Mouse (Mus musculus): ENCODE measurements around the gene Mfrp. TPM values are rescaled to one million over a fixed set of nuclear protein-coding genes. Genes with fewer than 3 reads are reported as not detected.

The Mfrp gene
- polyA plus RNA-seq, 1 experiment = 0.05 TPM

DNA sequence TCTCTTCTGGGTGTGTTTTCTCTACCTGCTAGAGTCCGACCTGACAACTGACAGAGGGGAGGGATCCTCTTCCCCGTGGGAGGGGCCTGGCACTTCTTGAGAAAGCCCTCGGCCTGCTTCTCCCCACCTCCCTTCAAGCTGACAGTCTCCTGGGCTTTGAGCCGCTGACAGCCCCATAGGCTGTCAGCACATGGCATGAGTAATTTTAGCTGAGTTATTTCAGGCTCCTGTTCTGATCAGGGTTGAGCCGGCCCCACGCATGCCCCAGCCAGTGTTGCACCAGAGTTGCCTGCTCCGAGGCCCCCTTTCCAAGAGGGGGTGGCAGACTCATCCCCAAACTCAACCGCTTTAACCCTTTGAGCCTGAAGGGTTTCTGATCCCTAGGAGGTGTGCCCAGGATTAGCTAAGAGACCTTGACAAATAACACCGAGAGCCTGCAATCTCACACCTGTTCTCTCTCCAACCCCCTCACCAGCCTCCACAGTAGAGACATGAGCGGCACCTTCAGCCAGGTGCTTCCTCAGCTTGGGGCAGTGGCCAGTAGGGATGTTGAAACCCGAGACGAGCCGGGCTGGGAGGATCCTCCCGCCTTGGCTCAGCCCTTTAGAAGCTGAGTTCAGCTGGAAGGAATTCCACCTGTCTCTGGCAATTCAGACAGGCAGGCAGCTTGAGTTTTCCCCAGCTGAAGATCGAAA is 13.6 kb upstream of the Mfrp start:
- Histone ChIP-seq H3K79me2 (ENCODE audit: control insufficient read depth, insufficient read depth) (no peaks in the 10 kb centered on the region), H3K4me3 (ENCODE audit: insufficient read depth, poor library complexity, severe bottlenecking) (no peak overlapping the region), H3ac (ENCODE audit: control insufficient read depth, insufficient read length, low read depth) (no peak overlapping the region), H3K27me3 (ENCODE audit: control insufficient read depth, insufficient read depth, insufficient read length) (no peaks in the 10 kb centered on the region), H3K36me3 (ENCODE audit: control insufficient read depth, insufficient read depth) (no peaks in the 10 kb centered on the region), H3K79me3 (ENCODE audit: low read depth) (no peaks in the 10 kb centered on the region)
- peak; percentile 59 for TF ChIP-seq MYOD1 (IDR thresholded peaks at IDR 0.05; ENCODE audit: control insufficient read depth, insufficient read length, low read depth)
- no peak for TF ChIP-seq MYOG (IDR thresholded peaks at IDR 0.05; ENCODE audit: control insufficient read depth, extremely low read depth, insufficient read length)

GRCm38 (mm10) chr9:44088877-44089608 is 12.5 kb upstream of the Mfrp start:
- no peaks in the 10 kb centered on the region for H3K79me3 ChIP-seq (ENCODE audit: low read depth)
- no peaks in the 10 kb centered on the region for H3K36me3 ChIP-seq (ENCODE audit: control insufficient read depth, insufficient read depth)
- TF ChIP-seq USF1 (IDR thresholded peaks at IDR 0.05; ENCODE audit: low read depth) = no peak
- no peak for TF ChIP-seq MAX (IDR thresholded peaks at IDR 0.05)
- TF ChIP-seq CEBPB (IDR thresholded peaks at IDR 0.05; ENCODE audit: low read depth) = no peak
- H3K27me3 ChIP-seq (ENCODE audit: control insufficient read depth, insufficient read depth, insufficient read length) = no peaks in the 10 kb centered on the region
- no peak overlapping the region for H3K4me3 ChIP-seq (ENCODE audit: insufficient read depth, poor library complexity, severe bottlenecking)
- H3K79me2 ChIP-seq (ENCODE audit: control insufficient read depth, insufficient read depth) = no peaks in the 10 kb centered on the region
- H3ac ChIP-seq (ENCODE audit: control insufficient read depth, insufficient read length, low read depth) = no peak overlapping the region

- no peak overlapping the region for H3K4me3 ChIP-seq (ENCODE audit: insufficient read depth, poor library complexity, severe bottlenecking)
- no peaks in the 10 kb centered on the region for H3K27me3 ChIP-seq (ENCODE audit: control insufficient read depth, insufficient read depth, insufficient read length)
- H3K79me2 ChIP-seq (ENCODE audit: control insufficient read depth, insufficient read depth) = no peaks in the 10 kb centered on the region
- no peak overlapping the region for H3ac ChIP-seq (ENCODE audit: control insufficient read depth, insufficient read length, low read depth)
- H3K36me3 ChIP-seq (ENCODE audit: control insufficient read depth, insufficient read depth) = no peaks in the 10 kb centered on the region
- H3K79me3 ChIP-seq (ENCODE audit: low read depth) = no peaks in the 10 kb centered on the region
- TF ChIP-seq USF1 (IDR thresholded peaks at IDR 0.05; ENCODE audit: low read depth) = no peak
- TF ChIP-seq MAX (IDR thresholded peaks at IDR 0.05) = no peak
- TF ChIP-seq FOSL1 (IDR thresholded peaks at IDR 0.05; ENCODE audit: insufficient read depth, low read length, poor library complexity, severe bottlenecking) = no peak
- peak; percentile 92 for TF ChIP-seq CTCF (IDR thresholded peaks at IDR 0.05; ENCODE audit: control insufficient read depth, insufficient read depth, insufficient read length)
These were observed 7.7 kb upstream of the Mfrp start for GRCm38 (mm10) chr9:44093612-44094503.

- no peak overlapping the region for H3ac ChIP-seq (ENCODE audit: control insufficient read depth, insufficient read length, low read depth)
- TF ChIP-seq CEBPB (IDR thresholded peaks at IDR 0.05; ENCODE audit: low read depth) (no peak), CTCF (IDR thresholded peaks at IDR 0.05; ENCODE audit: control insufficient read depth, insufficient read depth, insufficient read length) (no peak), FOSL1 (IDR thresholded peaks at IDR 0.05; ENCODE audit: insufficient read depth, low read length, poor library complexity, severe bottlenecking) (no peak), MYOG (IDR thresholded peaks at IDR 0.05; ENCODE audit: control insufficient read depth, extremely low read depth, insufficient read length) (no peak), MAX (IDR thresholded peaks at IDR 0.05) (no peak), USF1 (IDR thresholded peaks at IDR 0.05; ENCODE audit: low read depth) (no peak), MYOD1 (IDR thresholded peaks at IDR 0.05; ENCODE audit: control insufficient read depth, insufficient read length, low read depth) (no peak)
- no peaks in the 10 kb centered on the region for H3K79me2 ChIP-seq (ENCODE audit: control insufficient read depth, insufficient read depth)
- H3K79me3 ChIP-seq (ENCODE audit: low read depth) = no peaks in the 10 kb centered on the region
- no peaks in the 10 kb centered on the region for H3K36me3 ChIP-seq (ENCODE audit: control insufficient read depth, insufficient read depth)
- H3K27me3 ChIP-seq (ENCODE audit: control insufficient read depth, insufficient read depth, insufficient read length) = no peaks in the 10 kb centered on the region
- no peak overlapping the region for H3K4me3 ChIP-seq (ENCODE audit: insufficient read depth, poor library complexity, severe bottlenecking)
These were observed 6.8 kb upstream of the Mfrp start for GRCm38 (mm10) chr9:44094737-44095136.

DNA sequence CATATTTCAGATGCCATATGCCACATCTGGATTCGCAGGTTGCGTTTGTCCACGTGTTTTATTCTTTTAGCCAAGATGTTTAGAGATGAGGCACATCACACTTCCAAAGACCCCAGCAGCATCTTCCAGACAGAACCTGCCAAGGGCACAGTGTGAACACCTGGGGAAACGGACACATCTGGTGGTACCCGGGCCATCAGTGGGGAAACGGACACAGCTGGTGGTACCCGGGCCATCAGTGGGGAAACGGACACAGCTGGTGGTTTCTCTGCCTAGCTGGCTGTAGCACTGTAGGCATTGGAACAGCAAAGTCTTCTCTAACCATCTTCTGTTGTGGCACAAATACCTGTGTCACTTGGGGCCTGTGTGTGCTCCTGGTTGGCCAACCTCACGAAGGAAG is 5.7 kb upstream of the Mfrp start:
- TF ChIP-seq MYOD1 (IDR thresholded peaks at IDR 0.05; ENCODE audit: control insufficient read depth, insufficient read length, low read depth) (no peak), CEBPB (IDR thresholded peaks at IDR 0.05; ENCODE audit: low read depth) (no peak), MAX (IDR thresholded peaks at IDR 0.05) (no peak), USF1 (IDR thresholded peaks at IDR 0.05; ENCODE audit: low read depth) (no peak), CTCF (IDR thresholded peaks at IDR 0.05; ENCODE audit: control insufficient read depth, insufficient read depth, insufficient read length) (no peak), MYOG (IDR thresholded peaks at IDR 0.05; ENCODE audit: control insufficient read depth, extremely low read depth, insufficient read length) (no peak), FOSL1 (IDR thresholded peaks at IDR 0.05; ENCODE audit: insufficient read depth, low read length, poor library complexity, severe bottlenecking) (no peak)
- no peaks in the 10 kb centered on the region for H3K27me3 ChIP-seq (ENCODE audit: control insufficient read depth, insufficient read depth, insufficient read length)
- H3ac ChIP-seq (ENCODE audit: control insufficient read depth, insufficient read length, low read depth) = no peak overlapping the region
- no peaks in the 10 kb centered on the region for H3K36me3 ChIP-seq (ENCODE audit: control insufficient read depth, insufficient read depth)
- no peaks in the 10 kb centered on the region for H3K79me2 ChIP-seq (ENCODE audit: control insufficient read depth, insufficient read depth)
- no peak overlapping the region for H3K4me3 ChIP-seq (ENCODE audit: insufficient read depth, poor library complexity, severe bottlenecking)
- H3K79me3 ChIP-seq (ENCODE audit: low read depth) = no peaks in the 10 kb centered on the region

Measured in C2C12 (cell line).